Mouse (Mus musculus) testis, adult 2 months (tissue): ENCODE measurements at regions not wholly inside any gene's neighbourhood (a gene's known extent, or its start where the extent isn't known, plus 50 kb on each side); places are given as distances from the start of the nearest gene placed in this dataset.

ENCODE experiments used
- CTCF ChIP-seq: fragments of 200-500 bp; IDR thresholded peaks from 2 replicates; pipeline ENCODE4 v1.5.1; 2012; ENCODE audit warnings: low read depth, mild to moderate bottlenecking, inconsistent platforms, low read length, moderate library complexity; ENCODE audit not compliant: control insufficient read depth, insufficient read depth, insufficient replicate concordance
- POLR2A ChIP-seq: fragments of 200-500 bp; IDR thresholded peaks from 2 replicates; pipeline ENCODE4 v1.6.1; 2012; ENCODE audit warnings: low read depth, mild to moderate bottlenecking, inconsistent platforms, low read length, moderate library complexity; ENCODE audit not compliant: control insufficient read depth

DNA sequence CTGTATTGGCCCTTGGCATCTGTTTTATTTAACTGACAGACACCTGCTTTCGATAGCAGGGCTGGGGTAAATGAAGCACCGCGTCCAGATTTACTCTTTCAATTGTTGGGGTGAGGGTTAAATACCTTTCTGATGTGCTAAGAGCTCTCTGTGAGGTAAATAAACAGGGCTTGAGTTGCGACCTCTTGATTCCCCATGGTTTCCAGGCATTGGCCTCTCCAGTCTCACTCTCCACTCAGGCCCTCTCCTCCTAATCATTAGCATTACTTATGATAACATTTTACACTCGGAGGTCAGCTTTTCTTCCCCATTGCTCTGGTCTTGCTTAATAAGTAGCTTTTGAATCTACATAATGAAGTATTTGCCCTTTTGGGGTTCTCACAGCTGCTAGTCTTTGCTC lies 88.9 kb upstream of the Med13l start:
- TF ChIP-seq POLR2A (no peak), CTCF (no peak)
